Mouse (Mus musculus) splenic B cell, adult 2 months (primary cell): Measurements from ENCODE around the gene Hcn2.
A peak's percentile ranks its signal among the peaks of the same experiment; 100 is the strongest.
"Not testable (repeated sequence)": the region's sequence is repeated elsewhere in the genome, so short reads cannot be mapped to it uniquely, and the experiment has no call there.

Experiments used
- DNase-seq: peaks from one replicate; pipeline ENCODE4 v3.0.0-alpha.2; 2011; ENCODE audit warnings: low read depth, low spot score
- H3K27me3 ChIP-seq: 2 replicates; pipeline ENCODE4 v1.6.1; 2012; ENCODE audit warnings: mild to moderate bottlenecking, low read length, moderate library complexity, mixed read lengths; ENCODE audit not compliant: control insufficient read depth, poor library complexity, insufficient read depth, severe bottlenecking
- H3K36me3 ChIP-seq: 2 replicates; pipeline ENCODE4 v1.6.1; 2012; ENCODE audit warnings: mild to moderate bottlenecking, low read length, moderate library complexity, mixed read lengths; ENCODE audit not compliant: control insufficient read depth, poor library complexity, insufficient read depth, severe bottlenecking

Gene Hcn2

GRCm38 (mm10) chr10:79697916-79698315, 18.5 kb upstream of the Hcn2 start:
- no peaks in the 10 kb centered on the region for H3K36me3 ChIP-seq
- no peak for DNase-seq
- H3K27me3 ChIP-seq = no peaks in the 10 kb centered on the region

- no peak for DNase-seq
- Histone ChIP-seq H3K27me3 (no peaks in the 10 kb centered on the region), H3K36me3 (no peaks in the 10 kb centered on the region)
Measured at GRCm38 (mm10) chr10:79698459-79698858, 18.0 kb upstream of the Hcn2 start.

- no peak for DNase-seq
- no peaks in the 10 kb centered on the region for H3K36me3 ChIP-seq
- no peaks in the 10 kb centered on the region for H3K27me3 ChIP-seq
Measured at GRCm38 (mm10) chr10:79700676-79701075, 15.8 kb upstream of the Hcn2 start.

- Histone ChIP-seq H3K27me3 (no peaks in the 10 kb centered on the region), H3K36me3 (no peaks in the 10 kb centered on the region)
- DNase-seq = no peak
Measured at GRCm38 (mm10) chr10:79701443-79702129, 14.8 kb upstream of the Hcn2 start.

GRCm38 (mm10) chr10:79702970-79703369, 13.5 kb upstream of the Hcn2 start:
- not testable (repeated sequence) for H3K27me3 ChIP-seq, H3K36me3 ChIP-seq, DNase-seq

- no peak for DNase-seq
- Histone ChIP-seq H3K27me3 (no peaks in the 10 kb centered on the region), H3K36me3 (no peaks in the 10 kb centered on the region)
Measured at GRCm38 (mm10) chr10:79703541-79703940, 12.9 kb upstream of the Hcn2 start.

- DNase-seq = peak; percentile 99
- H3K27me3 ChIP-seq = no peaks in the 10 kb centered on the region
- H3K36me3 ChIP-seq = peaks cover 2% of the 10 kb centered on the region; the same call in 1 of the 2 replicates
Measured at GRCm38 (mm10) chr10:79704065-79704969, 12.1 kb upstream of the Hcn2 start, which contains the start of gene Bsg. TSS of gene Bsg (plus strand) at chr10:79704491.

- no peak for DNase-seq
- no peaks in the 10 kb centered on the region for H3K27me3 ChIP-seq
Measured at GRCm38 (mm10) chr10:79704970-79705360, 11.5 kb upstream of the Hcn2 start.

GRCm38 (mm10) chr10:79705951-79706350, 10.5 kb upstream of the Hcn2 start:
- DNase-seq = no peak
- Histone ChIP-seq H3K36me3 (peaks cover 2% of the 10 kb centered on the region; the same call in 1 of the 2 replicates), H3K27me3 (no peaks in the 10 kb centered on the region)

More at GRCm38 (mm10) chr10:79704970-79705360, 11.5 kb upstream of the Hcn2 start:
- H3K36me3 ChIP-seq = peaks cover 2% of the 10 kb centered on the region; the same call in 1 of the 2 replicates

- DNase-seq = no peak
- Histone ChIP-seq H3K27me3 (no peaks in the 10 kb centered on the region), H3K36me3 (peaks cover 6% of the 10 kb centered on the region)
Measured at GRCm38 (mm10) chr10:79706406-79707094, 9.9 kb upstream of the Hcn2 start.

GRCm38 (mm10) chr10:79707162-79707561, 9.3 kb upstream of the Hcn2 start:
- Histone ChIP-seq H3K27me3 (no peaks in the 10 kb centered on the region), H3K36me3 (peaks cover 7% of the 10 kb centered on the region)
- no peak for DNase-seq

- Histone ChIP-seq H3K27me3 (no peaks in the 10 kb centered on the region), H3K36me3 (peaks cover 7% of the 10 kb centered on the region)
- no peak for DNase-seq
Measured at GRCm38 (mm10) chr10:79707759-79708158, 8.7 kb upstream of the Hcn2 start.

- Histone ChIP-seq H3K36me3 (peaks cover 7% of the 10 kb centered on the region), H3K27me3 (no peaks in the 10 kb centered on the region)
- DNase-seq = no peak
Measured at GRCm38 (mm10) chr10:79708668-79709067, 7.8 kb upstream of the Hcn2 start.

GRCm38 (mm10) chr10:79709307-79709706, 7.1 kb upstream of the Hcn2 start:
- peaks cover 7% of the 10 kb centered on the region for H3K36me3 ChIP-seq
- DNase-seq = no peak

GRCm38 (mm10) chr10:79712029-79712428, 4.4 kb upstream of the Hcn2 start:
- no peaks in the 10 kb centered on the region for H3K27me3 ChIP-seq
- peaks cover 7% of the 10 kb centered on the region for H3K36me3 ChIP-seq
- DNase-seq = peak; percentile 60

More at GRCm38 (mm10) chr10:79709307-79709706, 7.1 kb upstream of the Hcn2 start:
- no peaks in the 10 kb centered on the region for H3K27me3 ChIP-seq
